Comparison of ENCODE assay signal across 7 mouse cellular contexts in genomic region chr10:66574846-66575535, GRCm38 (mm10).
DNase-seq lines count a peak whose midpoint lies in the region; ATAC-seq and TF ChIP-seq lines count a peak whose summit lies in the region.

No protein-coding gene starts in this region.

- H3K27me3 ChIP-seq in lung, embryonic 14.5 days (ENCODE audit: insufficient read depth, low read length): no peaks in the 10 kb centered on the region
- H3K27me3 ChIP-seq in midbrain, embryonic 15.5 days (replicated peaks): no peaks in the 10 kb centered on the region

- H3K4me1 ChIP-seq in lung, embryonic 14.5 days (ENCODE audit: insufficient read depth): no peaks in the 10 kb centered on the region
- H3K4me1 ChIP-seq in lung, adult 2 months (ENCODE audit: control insufficient read depth, insufficient read depth, low read length): no peaks in the 10 kb centered on the region
- peaks cover 2% of the 10 kb centered on the region; the same call in 1 of the 2 replicates for H3K4me1 ChIP-seq in midbrain, embryonic 15.5 days

- H3K4me3 ChIP-seq in lung, embryonic 14.5 days (ENCODE audit: low read depth, low read length): no peak overlapping the region
- no peak overlapping the region for H3K4me3 ChIP-seq in lung, adult 2 months (replicated peaks; ENCODE audit: extremely low read depth, low read depth, low read length)
- no peak overlapping the region for H3K4me3 ChIP-seq in midbrain, embryonic 15.5 days

- H3K9ac ChIP-seq in lung, embryonic 14.5 days: no peak overlapping the region
- H3K9ac ChIP-seq in midbrain, embryonic 15.5 days: no peak overlapping the region

- no peak overlapping the region for H3K4me2 ChIP-seq in lung, embryonic 14.5 days
- H3K4me2 ChIP-seq in midbrain, embryonic 15.5 days: no peak overlapping the region

- H3K27ac ChIP-seq in lung, embryonic 14.5 days (ENCODE audit: low read depth): no peak overlapping the region
- no peak overlapping the region for H3K27ac ChIP-seq in midbrain, embryonic 15.5 days

- TF ChIP-seq CTCF in lung, embryonic 14.5 days (IDR thresholded peaks at IDR 0.05; ENCODE audit: low read depth): peak; percentile 70
- TF ChIP-seq CTCF in lung, adult 2 months (IDR thresholded peaks at IDR 0.05; ENCODE audit: insufficient read depth, low read length): no peak

- no peaks in the 10 kb centered on the region for H3K36me3 ChIP-seq in lung, embryonic 14.5 days (ENCODE audit: insufficient read depth)
- H3K36me3 ChIP-seq in midbrain, embryonic 15.5 days (replicated peaks): no peaks in the 10 kb centered on the region

- no peak for TF ChIP-seq POLR2A in lung, adult 2 months (IDR thresholded peaks at IDR 0.05; ENCODE audit: borderline replicate concordance, extremely low read depth, low read depth, low read length)

- no peaks in the 10 kb centered on the region for H3K9me3 ChIP-seq in lung, embryonic 14.5 days (ENCODE audit: low read depth, low read length)
- H3K9me3 ChIP-seq in midbrain, embryonic 15.5 days: no peaks in the 10 kb centered on the region

- ATAC-seq in lung, embryonic 14.5 days (ENCODE audit: insufficient read depth): no peak
- ATAC-seq in midbrain, embryonic 15.5 days (replicated peaks): peak; percentile 78

- WGBS in lung, embryonic 14.5 days: 25% methylated on average over 10 of the region's 10 CpGs
- WGBS in lung, adult 2 months: 40% methylated on average over 10 of the region's 10 CpGs
- WGBS in midbrain, embryonic 15.5 days: 41% methylated on average over 10 of the region's 10 CpGs

- DNase-seq in lung, embryonic 14.5 days: peak; percentile 76
- no peak for DNase-seq in lung, adult 2 months
- peak; percentile 64 to 65 for DNase-seq in cerebellum, adult 18-20 months
- peak; percentile 33 for DNase-seq in forelimb bud, embryonic 11.5 days (ENCODE audit: low read depth, low spot score)
- DNase-seq in thymus, postnatal 4 days: no peak
- no peak for DNase-seq in thymus, postnatal 0 days (ENCODE audit: low spot score)

Comparison
In these comparisons a context has a peak if more than half of its experiments do, and no peak if none do; other contexts are left out.
1. DNase-seq: peak in lung, embryonic 14.5 days (single experiment), cerebellum, adult 18-20 months (2 of 2) and forelimb bud, embryonic 11.5 days (single experiment); none in lung, adult 2 months (single experiment), thymus, postnatal 4 days (single experiment) and thymus, postnatal 0 days (single experiment).